Mouse (Mus musculus): ENCODE measurements around the gene Cdk19. TPM values are rescaled to one million over a fixed set of nuclear protein-coding genes. Genes with fewer than 3 reads are reported as not detected.

Gene Cdk19
- polyA plus RNA-seq, 1 experiment from 2014 or later, result 2.7 TPM

- Histone ChIP-seq H3K36me3 (ENCODE audit: control insufficient read depth, insufficient read depth) (no peaks in the 10 kb centered on the region), H3K27ac (ENCODE audit: low read length) (no peak overlapping the region), H3K27me3 (ENCODE audit: control insufficient read depth, insufficient read depth, low read depth, low read length) (no peaks in the 10 kb centered on the region), H3K4me2 (ENCODE audit: low read depth, low read length) (no peak overlapping the region), H3K4me1 (ENCODE audit: control insufficient read depth, low read depth, low read length) (no peaks in the 10 kb centered on the region; the same call in 1 of the 2 replicates), H3K9ac (ENCODE audit: low read depth, low read length) (no peak overlapping the region), H3K4me3 (ENCODE audit: low read depth, low read length) (no peak overlapping the region), H3K9me3 (replicated peaks; ENCODE audit: control insufficient read depth, low read length) (no peaks in the 10 kb centered on the region)
- WGBS (ENCODE audit: insufficient replicate concordance), result 77% methylated on average over 4 of the region's 4 CpGs
- no peak for ATAC-seq (ENCODE audit: low read depth)
Observed at GRCm38 (mm10) chr10:40519586-40519985, 180.2 kb downstream of the Cdk19 start.

- H3K9me3 ChIP-seq (replicated peaks; ENCODE audit: control insufficient read depth, low read length), result no peaks in the 10 kb centered on the region
- WGBS (ENCODE audit: insufficient replicate concordance), result 44% methylated on average over 12 of the region's 12 CpGs
- H3K4me1 ChIP-seq (ENCODE audit: control insufficient read depth, low read depth, low read length), result peaks cover 2% of the 10 kb centered on the region; the same call in 1 of the 2 replicates
- H3K36me3 ChIP-seq (ENCODE audit: control insufficient read depth, insufficient read depth), result no peaks in the 10 kb centered on the region
- no peaks in the 10 kb centered on the region for H3K27me3 ChIP-seq (ENCODE audit: control insufficient read depth, insufficient read depth, low read depth, low read length)
- H3K4me2 ChIP-seq (ENCODE audit: low read depth, low read length), result no peak overlapping the region
- H3K4me3 ChIP-seq (ENCODE audit: low read depth, low read length), result no peak overlapping the region
- no peak for ATAC-seq (ENCODE audit: low read depth)
- no peak overlapping the region for H3K9ac ChIP-seq (ENCODE audit: low read depth, low read length)
- H3K27ac ChIP-seq (ENCODE audit: low read length), result no peak overlapping the region
Observed at GRCm38 (mm10) chr10:40521579-40521978, 182.2 kb downstream of the Cdk19 start.

GRCm38 (mm10) chr10:40523312-40523975 lies 184.1 kb downstream of the Cdk19 start:
- no peak for ATAC-seq (ENCODE audit: low read depth)
- Histone ChIP-seq H3K9me3 (replicated peaks; ENCODE audit: control insufficient read depth, low read length) (no peaks in the 10 kb centered on the region), H3K4me2 (ENCODE audit: low read depth, low read length) (no peak overlapping the region), H3K4me1 (ENCODE audit: control insufficient read depth, low read depth, low read length) (peaks cover 2% of the 10 kb centered on the region), H3K27me3 (ENCODE audit: control insufficient read depth, insufficient read depth, low read depth, low read length) (no peaks in the 10 kb centered on the region), H3K27ac (ENCODE audit: low read length) (no peak overlapping the region), H3K36me3 (ENCODE audit: control insufficient read depth, insufficient read depth) (no peaks in the 10 kb centered on the region), H3K4me3 (ENCODE audit: low read depth, low read length) (no peak overlapping the region), H3K9ac (ENCODE audit: low read depth, low read length) (no peak overlapping the region)
- WGBS (ENCODE audit: insufficient replicate concordance), result 72% methylated on average over 7 of the region's 7 CpGs

GRCm38 (mm10) chr10:40524032-40524806 lies 184.9 kb downstream of the Cdk19 start:
- WGBS (ENCODE audit: insufficient replicate concordance), result 45% methylated on average over 9 of the region's 9 CpGs
- Histone ChIP-seq H3K4me2 (ENCODE audit: low read depth, low read length) (no peak overlapping the region), H3K9me3 (replicated peaks; ENCODE audit: control insufficient read depth, low read length) (no peaks in the 10 kb centered on the region), H3K27me3 (ENCODE audit: control insufficient read depth, insufficient read depth, low read depth, low read length) (no peaks in the 10 kb centered on the region), H3K27ac (ENCODE audit: low read length) (no peak overlapping the region), H3K4me1 (ENCODE audit: control insufficient read depth, low read depth, low read length) (peaks cover 2% of the 10 kb centered on the region), H3K36me3 (ENCODE audit: control insufficient read depth, insufficient read depth) (no peaks in the 10 kb centered on the region), H3K4me3 (ENCODE audit: low read depth, low read length) (no peak overlapping the region), H3K9ac (ENCODE audit: low read depth, low read length) (no peak overlapping the region)
- ATAC-seq (ENCODE audit: low read depth), result peak; percentile 70

- no peaks in the 10 kb centered on the region for H3K36me3 ChIP-seq (ENCODE audit: control insufficient read depth, insufficient read depth)
- H3K27me3 ChIP-seq (ENCODE audit: control insufficient read depth, insufficient read depth, low read depth, low read length), result no peaks in the 10 kb centered on the region
- WGBS (ENCODE audit: insufficient replicate concordance), result 18% methylated on average over 10 of the region's 10 CpGs
- H3K9ac ChIP-seq (ENCODE audit: low read depth, low read length), result no peak overlapping the region
- H3K9me3 ChIP-seq (replicated peaks; ENCODE audit: control insufficient read depth, low read length), result no peaks in the 10 kb centered on the region
- peaks cover 2% of the 10 kb centered on the region for H3K4me1 ChIP-seq (ENCODE audit: control insufficient read depth, low read depth, low read length)
- no peak overlapping the region for H3K27ac ChIP-seq (ENCODE audit: low read length)
- ATAC-seq (ENCODE audit: low read depth), result no peak
- no peak overlapping the region for H3K4me2 ChIP-seq (ENCODE audit: low read depth, low read length)
- no peak overlapping the region for H3K4me3 ChIP-seq (ENCODE audit: low read depth, low read length)
Observed at GRCm38 (mm10) chr10:40524991-40525390, 185.6 kb downstream of the Cdk19 start.

- Histone ChIP-seq H3K4me3 (ENCODE audit: low read depth, low read length) (no peak overlapping the region), H3K36me3 (ENCODE audit: control insufficient read depth, insufficient read depth) (no peaks in the 10 kb centered on the region), H3K9ac (ENCODE audit: low read depth, low read length) (no peak overlapping the region), H3K27me3 (ENCODE audit: control insufficient read depth, insufficient read depth, low read depth, low read length) (no peaks in the 10 kb centered on the region), H3K4me2 (ENCODE audit: low read depth, low read length) (no peak overlapping the region), H3K9me3 (replicated peaks; ENCODE audit: control insufficient read depth, low read length) (no peaks in the 10 kb centered on the region), H3K4me1 (ENCODE audit: control insufficient read depth, low read depth, low read length) (peaks cover 2% of the 10 kb centered on the region), H3K27ac (ENCODE audit: low read length) (no peak overlapping the region)
- 18% methylated on average over 9 of the region's 9 CpGs for WGBS (ENCODE audit: insufficient replicate concordance)
- no peak for ATAC-seq (ENCODE audit: low read depth)
Observed at GRCm38 (mm10) chr10:40525616-40526155, 186.3 kb downstream of the Cdk19 start.

GRCm38 (mm10) chr10:40526301-40526761 lies 187.0 kb downstream of the Cdk19 start:
- Histone ChIP-seq H3K4me3 (ENCODE audit: low read depth, low read length) (no peak overlapping the region), H3K27ac (ENCODE audit: low read length) (no peak overlapping the region), H3K27me3 (ENCODE audit: control insufficient read depth, insufficient read depth, low read depth, low read length) (no peaks in the 10 kb centered on the region), H3K4me2 (ENCODE audit: low read depth, low read length) (no peak overlapping the region), H3K36me3 (ENCODE audit: control insufficient read depth, insufficient read depth) (no peaks in the 10 kb centered on the region), H3K4me1 (ENCODE audit: control insufficient read depth, low read depth, low read length) (peaks cover 2% of the 10 kb centered on the region), H3K9me3 (replicated peaks; ENCODE audit: control insufficient read depth, low read length) (no peaks in the 10 kb centered on the region), H3K9ac (ENCODE audit: low read depth, low read length) (no peak overlapping the region)
- 25% methylated on average over 8 of the region's 8 CpGs for WGBS (ENCODE audit: insufficient replicate concordance)
- no peak for ATAC-seq (ENCODE audit: low read depth)

- 51% methylated on average over 3 of the region's 3 CpGs for WGBS (ENCODE audit: insufficient replicate concordance)
- Histone ChIP-seq H3K4me1 (ENCODE audit: control insufficient read depth, low read depth, low read length) (peaks cover 2% of the 10 kb centered on the region), H3K27me3 (ENCODE audit: control insufficient read depth, insufficient read depth, low read depth, low read length) (no peaks in the 10 kb centered on the region), H3K4me3 (ENCODE audit: low read depth, low read length) (no peak overlapping the region), H3K36me3 (ENCODE audit: control insufficient read depth, insufficient read depth) (no peaks in the 10 kb centered on the region), H3K9me3 (replicated peaks; ENCODE audit: control insufficient read depth, low read length) (no peaks in the 10 kb centered on the region), H3K9ac (ENCODE audit: low read depth, low read length) (no peak overlapping the region), H3K4me2 (ENCODE audit: low read depth, low read length) (no peak overlapping the region), H3K27ac (ENCODE audit: low read length) (no peak overlapping the region)
- no peak for ATAC-seq (ENCODE audit: low read depth)
Observed at GRCm38 (mm10) chr10:40526986-40527385, 187.6 kb downstream of the Cdk19 start.

GRCm38 (mm10) chr10:40527573-40527972 lies 188.2 kb downstream of the Cdk19 start:
- no peak overlapping the region; the same call in 1 of the 2 replicates for H3K4me2 ChIP-seq (ENCODE audit: low read depth, low read length)
- H3K9ac ChIP-seq (ENCODE audit: low read depth, low read length), result no peak overlapping the region
- no peak overlapping the region for H3K4me3 ChIP-seq (ENCODE audit: low read depth, low read length)
- H3K4me1 ChIP-seq (ENCODE audit: control insufficient read depth, low read depth, low read length), result peaks cover 2% of the 10 kb centered on the region
- no peaks in the 10 kb centered on the region for H3K36me3 ChIP-seq (ENCODE audit: control insufficient read depth, insufficient read depth)
- ATAC-seq (ENCODE audit: low read depth), result no peak
- H3K9me3 ChIP-seq (replicated peaks; ENCODE audit: control insufficient read depth, low read length), result no peaks in the 10 kb centered on the region
- H3K27ac ChIP-seq (ENCODE audit: low read length), result no peak overlapping the region
- WGBS (ENCODE audit: insufficient replicate concordance), result 10% methylated on average over 8 of the region's 8 CpGs
- H3K27me3 ChIP-seq (ENCODE audit: control insufficient read depth, insufficient read depth, low read depth, low read length), result no peaks in the 10 kb centered on the region

Measured in liver, embryonic 16.5 days (tissue).